ENCODE assay signal across 18 mouse cellular contexts in genomic region chr12:41950726-41951125, GRCm38 (mm10).
"Had no signal": no experiment of that assay in that cellular context is flagged by ENCODE, and none has a peak within 500 bp of the region (broad histone marks: within the 10 kb centered on the region; RNA-seq: fewer than 3 reads in every experiment).

No protein-coding gene starts in this region.

- ATAC-seq: liver, postnatal 0 days; midbrain, embryonic 15.5 days had no signal

- DNase-seq: kidney, adult 9 months; kidney, postnatal 36 days; liver, embryonic 13.5 days; liver, postnatal 0 days; retina, postnatal 1 day; right cerebral cortex, postnatal 4 days; spleen, adult 18-20 months; thymus, adult 18-20 months; thymus, postnatal 14 days had no signal

- H3K4me1 ChIP-seq: limb, embryonic 10.5 days; liver, embryonic 13.5 days; megakaryocyte, embryonic 14.5 days; midbrain, embryonic 15.5 days; neural tube, embryonic 13.5 days had no signal

- H3K27ac ChIP-seq: kidney, postnatal 0 days; layer of hippocampus, adult 2 months; left cerebral cortex, adult 2 months; limb, embryonic 10.5 days; liver, embryonic 13.5 days; macrophage; midbrain, embryonic 15.5 days; neural tube, embryonic 13.5 days had no signal

- H3K36me3 ChIP-seq: limb, embryonic 10.5 days; liver, embryonic 13.5 days; midbrain, embryonic 15.5 days; neural tube, embryonic 13.5 days had no signal

- H3K9ac ChIP-seq: liver, embryonic 13.5 days; liver, postnatal 0 days; midbrain, embryonic 15.5 days; neural tube, embryonic 13.5 days had no signal

- H3K4me2 ChIP-seq: liver, embryonic 13.5 days; midbrain, embryonic 11.5 days; midbrain, embryonic 15.5 days; neural tube, embryonic 13.5 days had no signal

- H3K4me3 ChIP-seq: layer of hippocampus, adult 2 months; left cerebral cortex, adult 2 months; limb, embryonic 10.5 days; liver, embryonic 13.5 days; megakaryocyte, embryonic 14.5 days; midbrain, embryonic 15.5 days; neural tube, embryonic 13.5 days had no signal

- H3K27me3 ChIP-seq: liver, embryonic 13.5 days; megakaryocyte, embryonic 14.5 days; midbrain, embryonic 15.5 days; neural tube, embryonic 13.5 days had no signal

- H3K9me3 ChIP-seq: limb, embryonic 10.5 days; liver, embryonic 13.5 days; megakaryocyte, embryonic 14.5 days; midbrain, embryonic 15.5 days; neural tube, embryonic 13.5 days had no signal
